Mouse (Mus musculus): ENCODE results near the gene D1Ertd622e.

DNA sequence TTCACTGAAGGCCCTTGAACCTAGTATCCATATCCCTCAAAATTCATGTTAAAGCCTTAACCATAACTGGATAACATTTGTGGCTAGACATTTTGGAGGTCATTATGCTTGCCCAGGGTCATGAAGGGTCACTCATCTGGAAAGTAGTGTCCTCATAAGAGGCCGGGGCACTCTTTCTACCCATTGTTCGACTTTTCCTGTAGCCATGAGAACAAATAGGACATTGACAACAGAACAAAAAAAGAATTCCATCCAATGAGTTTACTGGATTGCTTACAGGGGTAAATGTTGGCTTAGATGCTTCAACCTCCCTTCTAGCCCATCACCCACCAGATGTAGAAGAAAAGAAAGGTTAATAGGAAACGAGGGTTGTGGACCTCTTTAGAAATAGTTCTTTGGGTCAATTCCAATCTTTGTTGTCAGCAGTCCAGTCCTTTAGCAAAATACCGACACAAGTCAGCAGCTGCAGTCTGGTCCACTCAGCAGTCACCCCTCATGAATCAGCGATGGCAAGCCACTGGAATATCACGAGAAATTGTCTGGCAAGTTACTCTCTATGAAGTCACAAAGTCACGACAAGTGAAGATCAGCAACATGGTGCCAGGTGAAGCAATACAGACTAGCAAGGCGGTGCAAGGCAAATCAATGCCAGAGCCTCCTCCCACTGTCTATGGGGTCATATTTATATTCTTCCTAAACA is 42.1 kb downstream of the D1Ertd622e start:
- TF ChIP-seq CTCF (conservative IDR thresholded peaks at IDR 0.05; ENCODE audit: insufficient read depth, insufficient read length, low read depth, low read length) (no peak), POLR2A (IDR thresholded peaks at IDR 0.05; ENCODE audit: low read depth, low read length) (no peak)

Measured in kidney, adult 2 months (tissue).